Mouse (Mus musculus): ENCODE measurements at regions not wholly inside any gene's neighbourhood (a gene's known extent, or its start where the extent isn't known, plus 50 kb on each side); places are given as distances from the start of the nearest gene placed in this dataset.

- Histone ChIP-seq H3K9me3 (ENCODE audit: low read depth, low read length) (no peaks in the 10 kb centered on the region), H3K4me1 (ENCODE audit: insufficient read depth) (no peaks in the 10 kb centered on the region; the same call in 1 of the 2 replicates), H3K27ac (ENCODE audit: low read depth) (no peak overlapping the region), H3K36me3 (ENCODE audit: insufficient read depth) (no peaks in the 10 kb centered on the region), H3K4me3 (ENCODE audit: low read depth, low read length) (no peak overlapping the region), H3K27me3 (ENCODE audit: insufficient read depth, low read length) (no peaks in the 10 kb centered on the region), H3K4me2 (no peak overlapping the region), H3K9ac (no peak overlapping the region)
- 44% methylated on average over 10 of the region's 10 CpGs for WGBS
- DNase-seq (peak; percentile 17), ATAC-seq (ENCODE audit: insufficient read depth) (peak; percentile 38; the same call in 1 of the 2 replicates)
- no peak for TF ChIP-seq CTCF (IDR thresholded peaks at IDR 0.05; ENCODE audit: low read depth)
These were observed 527.0 kb upstream of the Jag1 start for GRCm38 (mm10) chr2:137643269-137644055.

GRCm38 (mm10) chr2:137635019-137635621 lies 518.7 kb upstream of the Jag1 start:
- no peak for TF ChIP-seq CTCF (IDR thresholded peaks at IDR 0.05; ENCODE audit: low read depth)
- Histone ChIP-seq H3K4me2 (no peak overlapping the region), H3K27me3 (ENCODE audit: insufficient read depth, low read length) (no peaks in the 10 kb centered on the region), H3K4me3 (ENCODE audit: low read depth, low read length) (no peak overlapping the region), H3K9ac (no peak overlapping the region), H3K9me3 (ENCODE audit: low read depth, low read length) (no peaks in the 10 kb centered on the region), H3K36me3 (ENCODE audit: insufficient read depth) (no peaks in the 10 kb centered on the region), H3K4me1 (ENCODE audit: insufficient read depth) (no peaks in the 10 kb centered on the region), H3K27ac (ENCODE audit: low read depth) (peak overlapping the region; percentile 37; the same call in 1 of the 2 replicates)
- peak; percentile 95 for ATAC-seq (ENCODE audit: insufficient read depth)
- peak; percentile 89 for DNase-seq
- 31% methylated on average over 4 of the region's 4 CpGs for WGBS

- H3K9me3 ChIP-seq (ENCODE audit: low read depth, low read length) = no peaks in the 10 kb centered on the region
- no peak overlapping the region for H3K4me3 ChIP-seq (ENCODE audit: low read depth, low read length)
- no peak overlapping the region for H3K4me2 ChIP-seq
- no peaks in the 10 kb centered on the region for H3K36me3 ChIP-seq (ENCODE audit: insufficient read depth)
- H3K4me1 ChIP-seq (ENCODE audit: insufficient read depth) = no peaks in the 10 kb centered on the region
- H3K27me3 ChIP-seq (ENCODE audit: insufficient read depth, low read length) = no peaks in the 10 kb centered on the region
- no peak for TF ChIP-seq CTCF (IDR thresholded peaks at IDR 0.05; ENCODE audit: low read depth)
- H3K9ac ChIP-seq = no peak overlapping the region
- H3K27ac ChIP-seq (ENCODE audit: low read depth) = no peak overlapping the region
- DNase-seq (no peak), ATAC-seq (ENCODE audit: insufficient read depth) (no peak)
- WGBS = 51% methylated on average over 3 of the region's 3 CpGs
These were observed 500.2 kb upstream of the Jag1 start for GRCm38 (mm10) chr2:137616637-137617036.

GRCm38 (mm10) chr2:137613791-137614190 lies 497.3 kb upstream of the Jag1 start:
- no peaks in the 10 kb centered on the region for H3K36me3 ChIP-seq (ENCODE audit: insufficient read depth)
- WGBS = 88% methylated on average over 2 of the region's 2 CpGs
- no peak for ATAC-seq (ENCODE audit: insufficient read depth)

GRCm38 (mm10) chr2:137608506-137608905 lies 492.1 kb upstream of the Jag1 start:
- Histone ChIP-seq H3K27me3 (ENCODE audit: insufficient read depth, low read length) (no peaks in the 10 kb centered on the region), H3K27ac (ENCODE audit: low read depth) (no peak overlapping the region), H3K4me3 (ENCODE audit: low read depth, low read length) (no peak overlapping the region), H3K4me1 (ENCODE audit: insufficient read depth) (no peaks in the 10 kb centered on the region), H3K9ac (no peak overlapping the region), H3K9me3 (ENCODE audit: low read depth, low read length) (no peaks in the 10 kb centered on the region), H3K4me2 (no peak overlapping the region), H3K36me3 (ENCODE audit: insufficient read depth) (no peaks in the 10 kb centered on the region)
- ATAC-seq (ENCODE audit: insufficient read depth) = no peak
- peak; percentile 11 for DNase-seq
- WGBS = 50% methylated on average over 6 of the region's 6 CpGs
- no peak for TF ChIP-seq CTCF (IDR thresholded peaks at IDR 0.05; ENCODE audit: low read depth)

More at GRCm38 (mm10) chr2:137613791-137614190, 497.3 kb upstream of the Jag1 start:
- no peak for TF ChIP-seq CTCF (IDR thresholded peaks at IDR 0.05; ENCODE audit: low read depth)
- Histone ChIP-seq H3K27me3 (ENCODE audit: insufficient read depth, low read length) (no peaks in the 10 kb centered on the region), H3K9ac (no peak overlapping the region), H3K4me3 (ENCODE audit: low read depth, low read length) (no peak overlapping the region), H3K4me1 (ENCODE audit: insufficient read depth) (no peaks in the 10 kb centered on the region), H3K27ac (ENCODE audit: low read depth) (no peak overlapping the region), H3K9me3 (ENCODE audit: low read depth, low read length) (no peaks in the 10 kb centered on the region), H3K4me2 (no peak overlapping the region)
- DNase-seq = no peak

- Histone ChIP-seq H3K4me2 (no peak overlapping the region), H3K9ac (no peak overlapping the region), H3K9me3 (ENCODE audit: low read depth, low read length) (no peaks in the 10 kb centered on the region), H3K27me3 (ENCODE audit: insufficient read depth, low read length) (no peaks in the 10 kb centered on the region), H3K4me1 (ENCODE audit: insufficient read depth) (no peaks in the 10 kb centered on the region), H3K4me3 (ENCODE audit: low read depth, low read length) (no peak overlapping the region), H3K36me3 (ENCODE audit: insufficient read depth) (no peaks in the 10 kb centered on the region), H3K27ac (ENCODE audit: low read depth) (no peak overlapping the region)
- DNase-seq = peak; percentile 5
- 85% methylated on average over 7 of the region's 7 CpGs for WGBS
- ATAC-seq (ENCODE audit: insufficient read depth) = no peak
- no peak for TF ChIP-seq CTCF (IDR thresholded peaks at IDR 0.05; ENCODE audit: low read depth)
These were observed 481.7 kb upstream of the Jag1 start for GRCm38 (mm10) chr2:137598136-137598535.

GRCm38 (mm10) chr2:137594509-137594908 lies 478.1 kb upstream of the Jag1 start:
- no peak for DNase-seq
- Histone ChIP-seq H3K27ac (ENCODE audit: low read depth) (no peak overlapping the region), H3K4me1 (ENCODE audit: insufficient read depth) (no peaks in the 10 kb centered on the region), H3K9ac (no peak overlapping the region), H3K4me3 (ENCODE audit: low read depth, low read length) (no peak overlapping the region), H3K27me3 (ENCODE audit: insufficient read depth, low read length) (no peaks in the 10 kb centered on the region), H3K9me3 (ENCODE audit: low read depth, low read length) (no peaks in the 10 kb centered on the region), H3K4me2 (no peak overlapping the region), H3K36me3 (ENCODE audit: insufficient read depth) (no peaks in the 10 kb centered on the region)
- no peak for ATAC-seq (ENCODE audit: insufficient read depth)
- WGBS = 76% methylated on average over 4 of the region's 4 CpGs
- no peak for TF ChIP-seq CTCF (IDR thresholded peaks at IDR 0.05; ENCODE audit: low read depth)

Data from lung, embryonic 14.5 days (tissue).